Mouse (Mus musculus) cortical plate, adult 2 months (tissue): Measurements from ENCODE around the gene Sec31b. TPM values are rescaled to one million over a fixed set of nuclear protein-coding genes. Genes with fewer than 3 reads are reported as not detected.

Experiments
- H3K27ac ChIP-seq: fragments of 200-500 bp; 2 replicates; pipeline ENCODE4 v1.5.1; 2012; ENCODE audit warnings: low read length, control low read depth, inconsistent platforms; ENCODE audit not compliant: insufficient read depth
- H3K4me1 ChIP-seq: fragments of 200-500 bp; 2 replicates; pipeline ENCODE4 v1.6.1; 2011; ENCODE audit warnings: low read length; ENCODE audit not compliant: control insufficient read depth, insufficient read depth
- H3K4me3 ChIP-seq: fragments of 200-500 bp; 2 replicates; pipeline ENCODE4 v1.5.1; 2011; ENCODE audit warnings: mild to moderate bottlenecking, low read length, control low read depth; ENCODE audit not compliant: insufficient read depth
- CTCF ChIP-seq: fragments of 200-500 bp; IDR thresholded peaks from 2 replicates; pipeline ENCODE4 v1.5.1; 2011; ENCODE audit warnings: mild to moderate bottlenecking, control low read depth, low read length; ENCODE audit not compliant: insufficient read depth; ENCODE audit errors: extremely low read depth
- POLR2A ChIP-seq: fragments of 200-500 bp; IDR thresholded peaks from 2 replicates; pipeline ENCODE4 v1.6.1; 2011; ENCODE audit warnings: mild to moderate bottlenecking, low read length, control low read depth; ENCODE audit not compliant: insufficient read depth; ENCODE audit errors: extremely low read depth
- polyA plus RNA-seq: library from polyadenylated mRNA; depleted of rRNA; stranded (reverse); fragments of >200 nt; gene quantifications from 2 replicates; pipeline ENCODE4 v1.2.3, GENCODE M21; 2012

The Sec31b gene
- polyA plus RNA-seq, 1 experiment: 0.15 TPM

GRCm38 (mm10) chr19:44576275-44576674 is 30.6 kb upstream of the Sec31b start:
- no peak overlapping the region for H3K4me3 ChIP-seq
- H3K27ac ChIP-seq: no peak overlapping the region
- H3K4me1 ChIP-seq: no peaks in the 10 kb centered on the region
- TF ChIP-seq CTCF (no peak), POLR2A (no peak)

GRCm38 (mm10) chr19:44567763-44568162 is 22.1 kb upstream of the Sec31b start:
- Histone ChIP-seq H3K27ac (no peak overlapping the region), H3K4me1 (peaks cover 3% of the 10 kb centered on the region; the same call in 1 of the 2 replicates), H3K4me3 (no peak overlapping the region)
- TF ChIP-seq CTCF (no peak), POLR2A (no peak)

DNA sequence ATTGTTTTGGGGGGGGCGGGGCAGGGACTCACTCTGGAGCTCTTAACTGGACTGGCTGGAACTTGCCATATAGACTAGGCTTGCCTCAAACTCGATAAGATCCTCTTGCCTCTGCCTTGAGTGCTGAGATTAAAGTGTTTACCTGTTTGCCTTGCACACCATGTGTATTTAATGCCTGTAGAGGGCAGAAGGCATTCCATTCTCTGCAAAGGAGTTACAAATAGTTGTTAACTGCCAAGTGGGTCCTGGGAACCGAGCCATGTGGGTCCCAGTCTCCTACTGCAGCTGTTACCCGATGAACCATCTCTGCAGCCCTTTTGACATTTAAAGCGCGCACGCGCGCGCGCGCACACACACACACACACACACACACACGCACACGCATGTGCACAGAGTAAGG is 18.3 kb upstream of the Sec31b start:
- H3K4me1 ChIP-seq: peaks cover 3% of the 10 kb centered on the region; the same call in 1 of the 2 replicates
- no peak for TF ChIP-seq CTCF
- TF ChIP-seq POLR2A: no peak
- no peak overlapping the region for H3K4me3 ChIP-seq
- H3K27ac ChIP-seq: no peak overlapping the region

- no peak within 1 kb of the TSS for H3K27ac ChIP-seq
- H3K4me3 ChIP-seq: peak within 1 kb of the TSS; percentile 90
- H3K4me1 ChIP-seq: peaks cover 3% of the 10 kb centered on the region; the same call in 1 of the 2 replicates
- TF ChIP-seq POLR2A (peak; percentile 37; the same call in 1 of the 2 replicates), CTCF (peak; percentile 80)
Measured at GRCm38 (mm10) chr19:44562652-44563206, 17.1 kb upstream of the Sec31b start, which contains the start of gene Hif1an. Gene Hif1an (plus strand): TSS chr19:44562850.

DNA sequence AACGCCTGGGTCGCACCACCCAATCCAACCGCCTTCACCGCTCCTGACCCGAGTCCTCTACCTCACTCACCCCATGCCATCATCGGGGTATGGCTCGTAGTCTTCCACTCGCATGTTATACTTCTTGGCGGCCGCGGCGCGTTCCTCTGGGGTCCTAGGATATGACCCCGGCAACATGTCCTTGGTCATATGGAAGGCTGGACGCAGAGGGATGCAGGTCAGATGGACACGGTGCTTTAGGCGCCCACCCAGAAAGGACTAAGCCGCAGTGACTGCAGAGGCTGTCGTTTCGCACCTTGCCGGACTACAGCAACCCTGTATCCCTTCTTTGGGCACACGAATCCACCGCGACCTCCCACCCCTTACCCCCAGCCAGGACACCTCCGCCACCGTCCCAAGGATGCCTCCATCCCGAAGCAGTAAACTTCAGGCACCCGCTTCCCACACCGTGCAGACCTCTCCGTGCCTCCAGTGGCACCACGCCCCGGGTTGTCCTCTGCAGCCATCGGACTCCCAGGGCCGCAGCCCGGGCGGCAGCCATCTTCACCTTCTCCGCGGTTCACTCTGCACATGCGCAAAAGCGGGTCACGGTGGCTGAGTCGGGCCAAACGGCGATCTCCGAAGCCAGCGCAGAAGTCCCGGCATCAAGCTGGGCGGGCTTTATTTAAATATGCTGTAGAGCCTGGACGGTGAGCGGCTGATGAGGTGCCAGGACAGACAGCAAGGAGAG is 9.4 kb upstream of the Sec31b start, which contains the start of gene Ndufb8:
Gene Ndufb8 (minus strand): TSS at position 580 of the 730 bp plus-strand sequence.
- TF ChIP-seq CTCF (no peak), POLR2A (peak; percentile 86)
- Histone ChIP-seq H3K27ac (peak within 1 kb of the TSS; percentile 76), H3K4me3 (peak within 1 kb of the TSS; percentile 99), H3K4me1 (no peaks in the 10 kb centered on the region)

GRCm38 (mm10) chr19:44554490-44554860 is 8.8 kb upstream of the Sec31b start:
- no peak for TF ChIP-seq CTCF
- TF ChIP-seq POLR2A: no peak
- no peaks in the 10 kb centered on the region for H3K4me1 ChIP-seq
- H3K27ac ChIP-seq: peak overlapping the region; percentile 76; the same call in 1 of the 2 replicates
- peak overlapping the region; percentile 99 for H3K4me3 ChIP-seq

DNA sequence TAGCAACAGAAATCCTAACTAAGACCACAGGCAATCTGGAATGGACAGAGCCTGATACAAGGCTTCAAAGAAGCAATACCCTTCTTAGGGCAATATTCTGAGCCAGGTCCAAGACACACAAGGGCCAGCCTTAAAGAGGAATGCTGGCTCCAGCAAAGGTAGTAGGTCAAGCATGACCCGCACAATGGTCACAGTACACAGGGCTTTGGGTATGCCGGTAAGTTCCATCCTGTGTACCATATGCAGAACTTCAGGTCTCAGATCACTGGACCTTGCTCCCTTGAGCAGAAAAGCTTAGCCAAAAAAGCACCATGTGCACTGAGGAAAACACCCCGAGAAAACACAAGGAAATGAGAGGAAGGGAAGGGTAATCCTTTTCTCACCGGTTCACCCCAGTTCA is 7.6 kb upstream of the Sec31b start:
- Histone ChIP-seq H3K4me1 (no peaks in the 10 kb centered on the region), H3K4me3 (peak overlapping the region; percentile 99; the same call in 1 of the 2 replicates), H3K27ac (no peak overlapping the region)
- no peak for TF ChIP-seq POLR2A
- no peak for TF ChIP-seq CTCF

GRCm38 (mm10) chr19:44552731-44553130 is 7.1 kb upstream of the Sec31b start, which contains the start of gene Gm20538:
Gene Gm20538 (minus strand): TSS chr19:44552831.
- TF ChIP-seq POLR2A (no peak), CTCF (no peak)
- Histone ChIP-seq H3K4me3 (peak within 1 kb of the TSS; percentile 99; the same call in 1 of the 2 replicates), H3K27ac (no peak within 1 kb of the TSS), H3K4me1 (no peaks in the 10 kb centered on the region)

- Histone ChIP-seq H3K27ac (no peak overlapping the region), H3K4me3 (no peak overlapping the region), H3K4me1 (no peaks in the 10 kb centered on the region)
- peak; percentile 81 for TF ChIP-seq CTCF
- TF ChIP-seq POLR2A: no peak
Measured at GRCm38 (mm10) chr19:44544775-44545174, 889 bp downstream of the Sec31b start.
